Mouse (Mus musculus) limb, embryonic 14.5 days (tissue): ENCODE results near the gene Kif1a. TPM values are rescaled to one million over a fixed set of nuclear protein-coding genes. Genes with fewer than 3 reads are reported as not detected.

Experiments used
- ATAC-seq: fragments of 200-750 bp; cut with Nextera tagmentation; 2 replicates; pipeline ENCODE4 v1.8.0; 2017; ENCODE audit warnings: low read depth, moderate number of reproducible peaks, moderate TSS enrichment; ENCODE audit not compliant: low FRiP score
- DNase-seq: peaks from one replicate; pipeline ENCODE4 v3.0.0-alpha.2; 2015; ENCODE audit warnings: low spot score
- H3K27ac ChIP-seq: fragments of 300-500 bp; sonication (generic); replicated peaks from 2 replicates; pipeline ENCODE4 v1.5.1; 2014; ENCODE audit warnings: low read depth, mild to moderate bottlenecking, low read length, moderate library complexity, mixed read lengths
- H3K27me3 ChIP-seq: fragments of 300-500 bp; sonication (generic); 2 replicates; pipeline ENCODE4 v1.6.1; 2014; ENCODE audit warnings: low read length, mixed read lengths; ENCODE audit not compliant: control insufficient read depth, insufficient read depth
- H3K36me3 ChIP-seq: fragments of 300-500 bp; sonication (generic); 2 replicates; pipeline ENCODE4 v1.6.1; 2014; ENCODE audit warnings: mild to moderate bottlenecking, low read length, moderate library complexity, mixed read lengths; ENCODE audit not compliant: control insufficient read depth, insufficient read depth
- H3K4me1 ChIP-seq: fragments of 300-500 bp; sonication (generic); 2 replicates; pipeline ENCODE4 v1.6.1; 2014; ENCODE audit warnings: antibody characterized with exemption, low read length, mixed read lengths; ENCODE audit not compliant: control insufficient read depth, insufficient read depth
- H3K4me2 ChIP-seq: fragments of 300-500 bp; sonication (generic); replicated peaks from 2 replicates; pipeline ENCODE4 v1.6.1; 2014; ENCODE audit warnings: low read depth, mild to moderate bottlenecking, low read length, moderate library complexity; ENCODE audit not compliant: severe bottlenecking
- H3K4me3 ChIP-seq: fragments of 300-500 bp; sonication (generic); replicated peaks from 2 replicates; pipeline ENCODE4 v1.5.1; 2014; ENCODE audit warnings: low read length
- H3K9ac ChIP-seq: fragments of 300-500 bp; sonication (generic); 2 replicates; pipeline ENCODE4 v1.6.1; 2014; ENCODE audit warnings: mild to moderate bottlenecking, low read depth, low read length, moderate library complexity; ENCODE audit not compliant: severe bottlenecking
- H3K9me3 ChIP-seq: fragments of 300-500 bp; sonication (generic); 2 replicates; pipeline ENCODE4 v1.6.1; 2016; ENCODE audit warnings: low read length; ENCODE audit not compliant: control insufficient read depth
- POLR2A ChIP-seq: fragments of 200-500 bp; IDR thresholded peaks from 2 replicates; pipeline ENCODE4 v1.8.0; 2012; ENCODE audit warnings: inconsistent platforms, mild to moderate bottlenecking, moderate library complexity, borderline replicate concordance; ENCODE audit not compliant: insufficient read depth, insufficient read length; ENCODE audit errors: extremely low read depth
- whole genome bisulfite sequencing: fragments of 180-500 bp; shearing (Covaris S2); extraction: QIAGEN DNeasy Blood & Tissue Kit; methylation state at CpG from one replicate; pipeline ENCODE4 v1.1.7; 2014; 5-methylcytosine and 5-hydroxymethylcytosine counted together
- polyA plus RNA-seq, 2 experiments: library from polyadenylated mRNA; depleted of rRNA in 1 of 2; stranded (reverse) in 1 of 2; unstranded in 1 of 2; fragments of >200 nt; fragmentation: Nextera tagmentation in 1 of 2; extraction: Ambion mirVana in 1 of 2; gene quantifications; 2 replicates each; pipeline versions ENCODE4 v1.2.1 to v1.2.3; 2012 to 2014

Kif1a gene
- 8.1 and 10.4 TPM in 2 replicates for polyA plus RNA-seq (2012; rRNA removed)
- polyA plus RNA-seq (2014; fragmentation: Nextera tagmentation; extraction: Ambion mirVana): 16.4 and 17.5 TPM in 2 replicates

DNA sequence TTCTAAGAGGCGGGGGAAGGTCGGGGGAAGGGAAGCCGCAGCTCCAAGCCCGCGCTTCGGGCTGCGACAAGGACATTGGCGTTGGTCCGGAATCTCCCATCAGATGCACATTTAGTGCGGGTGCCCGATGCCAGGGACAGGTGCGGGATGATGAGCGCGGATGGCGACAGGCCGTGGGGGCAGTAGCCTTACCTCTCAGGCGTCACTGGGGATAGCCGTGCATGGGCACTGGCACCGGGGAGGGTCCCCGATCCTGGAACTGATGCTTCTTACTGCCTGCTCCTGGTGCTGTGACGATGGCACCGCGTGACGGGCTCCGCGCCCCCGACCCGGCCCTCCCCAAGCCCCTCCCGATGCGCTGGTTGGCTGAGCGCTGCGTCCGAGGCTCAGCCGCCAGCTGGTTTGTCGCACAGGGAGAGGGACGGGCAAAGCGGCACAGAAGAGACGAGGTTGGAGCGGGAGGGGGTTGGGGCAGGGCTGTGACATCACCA, at the start of gene Kif1a:
Kif1a (minus strand) TSS at position 381 of the 491 bp plus-strand sequence.
- no peaks in the 10 kb centered on the region for H3K9me3 ChIP-seq
- TF ChIP-seq POLR2A: no peak

DNA sequence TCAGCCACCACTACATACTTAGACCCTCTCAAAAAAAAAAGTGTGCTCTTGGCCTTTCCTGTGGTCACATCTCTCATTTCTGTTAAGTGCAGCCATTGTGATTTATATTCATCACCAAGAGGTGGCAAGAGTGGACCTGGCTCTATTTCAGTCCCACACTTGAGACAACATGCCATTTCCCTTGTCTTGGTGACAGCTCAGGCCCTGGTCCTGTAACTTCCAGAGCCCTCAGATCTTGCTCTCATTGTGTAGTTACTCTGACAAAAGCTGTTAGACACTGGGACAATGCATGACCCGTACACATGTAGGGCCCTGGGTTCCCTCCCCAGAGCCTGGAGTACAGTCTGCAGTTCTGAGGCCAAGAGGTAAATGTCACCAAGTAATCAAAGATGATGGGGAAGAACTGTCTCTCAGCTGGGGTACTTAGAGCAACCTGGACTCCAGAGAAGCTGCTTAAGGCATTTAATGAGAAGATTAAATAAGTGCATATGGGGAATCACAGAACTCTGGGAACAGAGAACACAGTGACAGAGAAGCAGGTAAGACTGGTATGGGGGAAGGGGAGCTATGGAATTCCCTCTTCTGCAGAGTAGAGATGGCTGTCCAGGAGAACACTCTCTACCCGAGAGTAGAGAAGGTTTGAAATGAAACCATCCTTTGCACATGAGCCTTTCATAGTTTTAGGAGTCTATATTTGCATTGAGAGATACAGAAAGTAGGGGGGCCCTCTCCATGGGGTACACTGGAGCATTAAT, 49.3 kb upstream of the Kif1a start:
- H3K36me3 ChIP-seq: no peaks in the 10 kb centered on the region
- H3K4me3 ChIP-seq: no peak overlapping the region
- H3K9me3 ChIP-seq: no peaks in the 10 kb centered on the region
- 58% methylated on average over 2 of the region's 2 CpGs for WGBS
- no peak overlapping the region for H3K27ac ChIP-seq
- ATAC-seq (no peak), DNase-seq (no peak)
- H3K9ac ChIP-seq: no peak overlapping the region
- no peak overlapping the region for H3K4me2 ChIP-seq
- no peaks in the 10 kb centered on the region for H3K27me3 ChIP-seq
- H3K4me1 ChIP-seq: no peaks in the 10 kb centered on the region
- no peak for TF ChIP-seq POLR2A

More for the DNA sequence above, at the start of gene Kif1a:
- Histone ChIP-seq H3K4me1 (no peaks in the 10 kb centered on the region), H3K4me2 (peak within 1 kb of the TSS; percentile 99), H3K27me3 (peaks cover 38% of the 10 kb centered on the region), H3K9ac (peak within 1 kb of the TSS; percentile 52), H3K36me3 (no peaks in the 10 kb centered on the region), H3K4me3 (peak within 1 kb of the TSS; percentile 54), H3K27ac (no peak within 1 kb of the TSS)
- WGBS: under 1% methylated on average over 34 of the region's 39 CpGs
- no peak for DNase-seq
- ATAC-seq: peak; percentile 74

DNA sequence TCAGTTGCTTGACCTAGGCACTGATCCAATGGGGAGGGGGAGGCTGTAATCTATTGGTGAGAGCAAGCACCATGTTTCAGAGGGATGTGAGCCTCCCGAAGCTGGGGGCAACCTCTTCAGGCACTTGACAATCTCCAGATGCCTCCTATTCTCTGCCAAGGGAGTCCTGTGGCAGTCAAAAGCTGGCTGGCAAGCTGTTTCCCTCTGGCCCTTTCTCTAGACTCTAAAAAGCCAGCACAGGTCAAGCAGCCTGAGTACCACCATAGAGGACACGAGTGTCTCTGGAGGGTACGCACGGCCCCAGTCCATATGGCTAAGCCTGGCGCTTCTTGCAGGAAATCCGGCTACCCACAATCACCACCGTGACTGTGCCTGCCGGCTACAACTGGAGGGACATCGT, 42.4 kb upstream of the Kif1a start:
- 77% methylated on average over 9 of the region's 9 CpGs for WGBS
- no peak for ATAC-seq
- Histone ChIP-seq H3K27me3 (no peaks in the 10 kb centered on the region), H3K4me3 (no peak overlapping the region), H3K9me3 (no peaks in the 10 kb centered on the region), H3K27ac (no peak overlapping the region), H3K36me3 (no peaks in the 10 kb centered on the region), H3K4me1 (no peaks in the 10 kb centered on the region), H3K9ac (no peak overlapping the region), H3K4me2 (no peak overlapping the region)
- TF ChIP-seq POLR2A: no peak
- DNase-seq: no peak

DNA sequence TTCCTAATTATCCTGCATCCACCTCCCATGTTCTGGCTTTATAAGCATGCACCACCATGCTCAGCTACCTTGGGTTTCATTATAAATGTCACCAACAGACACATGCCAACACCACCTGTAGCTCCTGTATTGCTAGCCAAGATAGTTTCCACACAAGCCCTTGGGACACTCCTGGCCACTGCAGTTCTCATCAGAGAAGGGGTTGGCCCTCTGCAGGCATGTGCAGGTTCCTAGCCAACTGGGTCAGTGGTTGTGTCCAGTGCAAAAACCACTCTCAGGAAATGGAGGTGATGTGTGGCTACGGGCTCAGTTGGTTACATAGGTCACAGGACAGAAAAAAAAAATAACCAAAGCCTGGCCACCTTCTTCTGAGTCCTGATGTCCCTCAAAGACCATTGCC, 41.1 kb upstream of the Kif1a start:
- no peak overlapping the region for H3K4me3 ChIP-seq
- no peaks in the 10 kb centered on the region for H3K4me1 ChIP-seq
- no peak for TF ChIP-seq POLR2A
- DNase-seq: no peak
- H3K36me3 ChIP-seq: no peaks in the 10 kb centered on the region
- no peaks in the 10 kb centered on the region for H3K27me3 ChIP-seq
- H3K4me2 ChIP-seq: no peak overlapping the region
- H3K9ac ChIP-seq: no peak overlapping the region
- no peaks in the 10 kb centered on the region for H3K9me3 ChIP-seq
- H3K27ac ChIP-seq: no peak overlapping the region
- WGBS: 90% methylated on average over 1 of the region's 1 CpGs
- no peak for ATAC-seq

DNA sequence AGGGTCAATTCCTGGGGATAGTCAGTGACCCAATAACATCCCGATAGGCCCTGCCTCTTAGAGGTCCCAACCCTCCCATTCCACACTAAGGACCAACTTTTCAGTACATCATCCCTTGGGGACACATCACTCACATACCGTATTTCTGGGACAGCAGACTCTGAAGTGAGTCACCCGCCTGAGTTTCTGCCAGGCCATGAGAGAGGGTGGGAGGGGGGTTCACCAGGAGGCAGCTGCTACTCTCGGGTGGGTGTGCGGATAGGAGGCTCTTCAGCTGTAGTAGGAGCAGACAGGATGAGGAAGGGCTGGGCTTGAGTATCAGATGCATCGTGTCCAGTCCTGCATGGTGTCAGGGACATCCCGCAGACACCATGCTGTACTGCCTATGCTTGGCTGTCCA, 38.0 kb upstream of the Kif1a start:
- 85% methylated on average over 7 of the region's 7 CpGs for WGBS
- H3K9ac ChIP-seq: no peak overlapping the region
- no peak overlapping the region for H3K4me3 ChIP-seq
- DNase-seq (no peak), ATAC-seq (no peak)
- H3K9me3 ChIP-seq: no peaks in the 10 kb centered on the region
- no peaks in the 10 kb centered on the region for H3K36me3 ChIP-seq
- no peak overlapping the region for H3K27ac ChIP-seq
- no peak for TF ChIP-seq POLR2A
- no peak overlapping the region for H3K4me2 ChIP-seq
- no peaks in the 10 kb centered on the region for H3K27me3 ChIP-seq
- no peaks in the 10 kb centered on the region for H3K4me1 ChIP-seq
